Mouse (Mus musculus) liver, adult (tissue): ENCODE measurements around the gene Pald1.

Experiments
- GATA4 ChIP-seq: IDR thresholded peaks from 2 replicates; pipeline ENCODE4 v1.6.1; 2014; ENCODE audit warnings: mild to moderate bottlenecking, low read length; ENCODE audit not compliant: insufficient replicate concordance

The Pald1 gene

DNA sequence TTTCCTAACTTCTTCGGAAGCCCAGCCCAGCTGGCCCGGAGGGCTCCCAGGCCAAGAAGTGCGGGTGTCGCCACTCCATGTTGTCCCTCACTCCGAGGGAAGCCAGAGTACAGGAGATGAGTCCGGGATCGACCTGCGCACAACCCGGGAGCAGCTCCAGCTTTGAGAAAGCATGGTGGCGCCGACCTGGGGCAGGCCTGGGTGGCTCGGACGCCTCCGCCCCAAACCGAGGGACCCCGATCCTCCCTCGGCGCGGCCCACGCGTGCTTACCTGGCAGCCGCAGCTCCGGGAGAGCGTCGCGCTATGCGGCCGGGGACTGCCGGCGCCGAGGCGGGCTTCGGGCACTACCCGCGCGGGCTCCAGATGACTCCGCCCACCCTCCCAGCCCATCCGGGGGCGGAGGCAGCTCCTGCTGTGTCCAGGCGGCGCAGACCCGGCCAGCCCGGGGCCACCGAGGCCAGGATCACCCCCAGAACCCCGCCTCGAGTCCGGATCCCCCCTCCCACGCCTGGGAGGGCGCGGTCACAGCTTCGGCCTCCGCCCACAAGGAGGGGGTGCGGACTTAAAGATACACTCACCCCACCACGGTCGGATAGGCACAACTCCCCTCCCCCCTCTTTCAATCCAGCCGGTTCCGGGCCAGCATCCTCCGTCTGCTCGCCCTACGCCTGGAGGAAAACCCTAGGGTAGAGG, at the start of gene Pald1:
Pald1 (minus strand) TSS at position 510 of the 694 bp plus-strand sequence.
- no peak; the same call in 1 of the 2 replicates for TF ChIP-seq GATA4

DNA sequence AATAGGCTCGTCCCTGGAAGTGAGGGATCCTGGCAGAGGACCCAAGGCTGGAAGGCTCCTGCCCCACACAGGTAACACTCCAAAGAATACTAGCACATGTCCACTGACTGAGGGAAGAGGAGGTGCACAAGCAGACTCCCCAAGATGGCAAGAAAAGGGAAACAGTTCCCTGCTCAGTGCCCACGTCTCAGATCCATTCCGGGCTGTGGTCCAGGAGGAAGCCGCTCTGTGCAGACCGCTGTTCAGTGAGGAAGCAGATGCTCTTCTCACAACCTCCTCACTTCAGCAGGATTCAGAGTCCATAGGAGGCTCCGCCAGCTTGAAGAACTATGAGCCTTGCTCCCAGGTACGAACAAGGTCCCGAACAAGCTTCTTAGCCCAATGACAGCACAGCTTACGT, 48.0 kb upstream of the Pald1 start:
- TF ChIP-seq GATA4 = no peak

DNA sequence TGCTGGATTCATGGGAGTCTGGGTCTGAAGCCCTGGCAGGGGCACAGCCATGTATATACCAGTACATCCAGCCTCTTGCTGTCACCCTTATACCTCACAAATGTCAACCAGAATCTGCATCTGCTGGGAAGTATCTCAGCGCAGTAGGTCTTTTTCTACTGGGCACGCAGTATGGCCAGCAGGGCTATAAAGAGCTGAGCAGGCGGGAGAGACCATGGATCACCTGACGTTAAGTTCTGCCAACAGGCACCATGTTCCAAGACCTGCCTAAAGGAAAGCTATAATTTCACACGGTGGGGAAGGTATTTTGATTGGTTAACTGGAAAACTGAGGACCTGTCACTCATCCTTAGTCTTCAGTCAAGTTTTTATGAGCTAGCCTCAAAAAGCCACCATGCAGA, 45.7 kb upstream of the Pald1 start:
- TF ChIP-seq GATA4 = no peak

DNA sequence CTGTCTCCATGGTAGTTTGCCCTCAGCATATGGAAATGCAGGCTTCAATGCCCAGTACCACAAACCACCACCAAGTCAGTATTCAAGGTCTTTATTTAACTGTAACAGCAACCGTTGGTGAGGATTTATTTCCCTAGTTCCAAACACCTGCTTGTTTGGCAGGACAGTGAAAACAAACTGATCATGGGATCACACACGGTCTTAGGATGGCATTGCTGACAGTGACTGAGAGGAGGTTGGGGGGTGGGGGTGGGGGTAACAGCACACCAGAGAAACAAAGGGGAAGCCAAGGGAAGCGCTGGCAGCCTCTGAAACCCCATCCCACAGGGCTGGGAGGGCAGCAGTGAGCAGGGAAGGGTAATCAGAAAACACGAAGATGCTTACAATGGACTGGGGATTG, 45.1 kb upstream of the Pald1 start:
- TF ChIP-seq GATA4 = no peak

DNA sequence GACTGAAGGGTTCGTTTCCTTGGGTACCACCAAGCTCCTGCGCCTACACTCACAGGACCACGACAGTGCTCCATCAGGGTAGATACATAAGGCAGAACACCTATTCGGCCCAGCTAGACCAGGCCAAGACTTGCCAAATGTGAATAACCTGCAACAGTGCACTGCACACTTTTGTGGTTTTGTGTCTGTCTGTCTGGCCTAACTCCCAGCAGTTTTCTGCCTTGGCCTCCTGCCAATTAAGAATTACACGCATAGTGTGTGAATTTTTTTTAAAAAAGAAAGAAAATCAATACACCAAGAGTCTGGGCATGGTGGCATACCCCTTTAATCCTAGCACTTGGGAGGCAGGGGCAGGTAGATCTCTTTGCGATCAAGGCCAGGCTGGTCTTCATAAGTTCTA, 44.6 kb upstream of the Pald1 start:
- TF ChIP-seq GATA4 = no peak

DNA sequence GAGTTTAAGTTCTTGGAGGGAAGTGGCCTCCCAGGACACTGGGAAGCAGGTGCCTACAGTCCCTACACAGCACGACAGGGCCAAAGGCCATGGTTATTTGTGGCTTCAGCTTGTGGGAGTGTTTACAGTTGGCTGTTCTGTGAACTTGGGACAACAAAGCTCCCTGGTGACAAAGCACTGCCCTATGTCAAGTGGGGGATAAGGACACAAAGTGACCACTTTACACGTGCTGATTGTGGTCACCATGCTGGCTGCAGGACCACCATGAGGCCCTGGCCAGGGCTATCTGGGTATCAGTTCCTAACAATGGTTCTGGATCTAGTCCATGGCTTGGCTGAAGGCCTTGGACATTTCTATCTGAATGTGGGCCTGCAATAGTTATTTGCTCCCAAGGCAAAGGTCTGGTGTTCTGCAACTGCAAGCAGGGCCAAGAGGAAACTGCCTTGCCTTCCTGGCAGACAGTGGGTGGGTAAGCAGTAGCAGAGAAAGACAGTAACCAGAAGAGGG, 43.0 kb upstream of the Pald1 start:
- peak; percentile 75 for TF ChIP-seq GATA4

DNA sequence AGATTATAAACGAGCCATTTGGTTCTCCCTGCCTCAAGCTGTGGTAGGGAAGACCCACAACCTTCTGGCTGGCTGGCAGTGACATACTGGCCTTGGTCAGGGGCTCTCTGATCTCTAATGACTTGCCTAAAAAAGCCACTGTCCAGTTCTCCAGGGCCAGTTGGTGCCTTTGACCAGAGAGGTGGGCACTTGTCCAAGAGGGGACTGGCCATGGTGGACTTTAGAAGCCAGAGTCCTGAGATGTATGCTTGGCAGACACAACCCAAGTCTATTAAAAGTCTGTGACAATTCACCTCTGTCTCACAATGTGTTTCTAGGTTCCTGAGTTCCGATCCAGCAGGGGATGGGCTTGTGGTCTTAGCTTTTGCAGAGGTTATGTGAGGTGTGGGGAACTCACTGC, 41.7 kb upstream of the Pald1 start:
- TF ChIP-seq GATA4 = no peak

DNA sequence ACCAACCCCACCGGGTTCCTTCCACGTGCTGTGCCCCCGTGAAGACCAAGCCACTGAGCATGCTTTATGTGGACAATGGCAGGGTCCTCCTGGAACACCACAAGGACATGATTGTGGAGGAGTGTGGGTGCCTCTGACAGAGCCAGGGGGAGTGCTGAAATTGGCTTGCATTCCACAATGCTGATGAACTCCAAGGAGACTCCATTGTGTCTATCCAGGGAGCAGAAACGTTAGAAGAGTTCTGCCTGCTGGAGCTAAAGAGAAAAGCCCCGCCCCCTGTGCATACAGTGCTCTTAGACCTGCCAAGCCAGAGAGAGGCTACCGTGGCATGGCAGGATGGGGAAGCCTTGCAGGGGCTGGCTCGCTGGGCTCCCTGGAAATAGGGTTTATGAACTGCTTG, 41.2 kb upstream of the Pald1 start:
- no peak for TF ChIP-seq GATA4

DNA sequence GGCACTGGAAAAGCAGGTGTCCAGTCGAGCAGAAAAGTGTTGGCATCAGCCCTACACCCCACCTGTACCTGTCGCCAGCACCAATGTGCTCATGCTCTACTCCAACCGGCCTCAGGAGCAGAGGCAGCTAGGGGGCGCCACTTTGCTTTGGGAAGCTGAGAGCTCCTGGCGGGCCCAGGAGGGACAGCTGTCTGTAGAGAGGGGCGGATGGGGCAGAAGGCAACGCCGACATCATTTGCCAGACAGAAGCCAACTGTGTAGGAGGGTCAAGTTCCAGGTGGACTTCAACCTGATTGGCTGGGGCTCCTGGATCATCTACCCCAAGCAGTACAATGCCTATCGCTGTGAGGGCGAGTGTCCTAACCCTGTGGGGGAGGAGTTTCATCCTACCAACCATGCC, 40.0 kb upstream of the Pald1 start:
- TF ChIP-seq GATA4 = peak; percentile 12; the same call in 1 of the 2 replicates

DNA sequence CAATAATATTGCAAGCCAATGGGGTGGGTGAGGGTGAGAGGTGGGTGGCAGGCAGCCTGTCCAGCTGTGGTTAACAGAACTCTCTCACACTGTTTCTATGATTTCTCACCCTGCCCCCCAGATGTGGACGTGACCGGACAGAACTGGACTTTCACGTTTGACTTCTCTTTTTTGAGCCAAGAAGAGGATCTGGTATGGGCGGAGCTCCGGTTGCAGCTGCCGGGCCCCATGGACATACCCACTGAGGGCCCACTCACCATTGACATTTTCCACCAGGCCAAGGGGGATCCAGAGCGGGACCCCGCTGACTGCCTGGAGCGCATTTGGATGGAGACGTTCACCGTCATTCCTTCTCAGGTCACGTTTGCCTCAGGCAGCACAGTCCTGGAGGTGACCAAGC, 39.5 kb upstream of the Pald1 start:
- TF ChIP-seq GATA4 = no peak

DNA sequence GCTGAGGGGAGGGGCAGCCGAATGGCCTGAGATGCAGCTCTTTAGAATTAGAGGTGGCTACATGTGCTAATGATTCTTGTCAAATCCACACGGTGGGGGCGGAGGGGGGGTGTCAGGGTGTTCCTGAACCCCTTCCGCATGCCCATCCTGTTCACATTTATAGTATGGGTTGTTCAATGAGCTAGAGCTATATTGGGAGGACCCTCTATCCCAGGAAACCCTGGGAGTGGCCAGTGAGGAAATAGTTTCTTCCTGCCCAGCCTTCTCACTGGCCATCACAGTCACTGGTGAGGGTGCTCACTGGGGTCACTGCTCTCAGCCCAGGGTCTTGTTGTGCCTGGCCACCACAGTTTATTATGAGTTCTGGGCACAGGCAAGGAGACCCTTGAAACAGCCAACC, 36.7 kb upstream of the Pald1 start:
- no peak for TF ChIP-seq GATA4

DNA sequence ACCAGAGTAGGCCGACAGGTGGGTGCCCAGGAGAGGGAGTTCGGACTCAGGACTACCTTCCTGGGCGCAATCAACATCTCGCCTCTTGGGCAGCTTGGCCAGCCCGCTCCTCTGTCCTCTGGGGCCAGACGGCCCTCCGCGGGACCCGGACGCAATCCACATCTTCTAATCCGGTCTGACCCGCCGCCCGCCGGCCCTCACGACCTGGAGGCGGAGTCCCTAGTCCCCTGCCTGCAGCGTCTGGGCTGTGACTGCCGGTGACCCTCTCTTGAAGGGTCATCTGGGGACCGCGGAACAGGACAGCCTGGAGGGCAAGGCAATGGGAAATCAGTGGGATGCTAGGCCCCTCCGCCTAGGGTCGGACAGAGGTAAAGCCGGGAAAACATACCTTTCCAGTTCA, 35.8 kb upstream of the Pald1 start:
- no peak for TF ChIP-seq GATA4

DNA sequence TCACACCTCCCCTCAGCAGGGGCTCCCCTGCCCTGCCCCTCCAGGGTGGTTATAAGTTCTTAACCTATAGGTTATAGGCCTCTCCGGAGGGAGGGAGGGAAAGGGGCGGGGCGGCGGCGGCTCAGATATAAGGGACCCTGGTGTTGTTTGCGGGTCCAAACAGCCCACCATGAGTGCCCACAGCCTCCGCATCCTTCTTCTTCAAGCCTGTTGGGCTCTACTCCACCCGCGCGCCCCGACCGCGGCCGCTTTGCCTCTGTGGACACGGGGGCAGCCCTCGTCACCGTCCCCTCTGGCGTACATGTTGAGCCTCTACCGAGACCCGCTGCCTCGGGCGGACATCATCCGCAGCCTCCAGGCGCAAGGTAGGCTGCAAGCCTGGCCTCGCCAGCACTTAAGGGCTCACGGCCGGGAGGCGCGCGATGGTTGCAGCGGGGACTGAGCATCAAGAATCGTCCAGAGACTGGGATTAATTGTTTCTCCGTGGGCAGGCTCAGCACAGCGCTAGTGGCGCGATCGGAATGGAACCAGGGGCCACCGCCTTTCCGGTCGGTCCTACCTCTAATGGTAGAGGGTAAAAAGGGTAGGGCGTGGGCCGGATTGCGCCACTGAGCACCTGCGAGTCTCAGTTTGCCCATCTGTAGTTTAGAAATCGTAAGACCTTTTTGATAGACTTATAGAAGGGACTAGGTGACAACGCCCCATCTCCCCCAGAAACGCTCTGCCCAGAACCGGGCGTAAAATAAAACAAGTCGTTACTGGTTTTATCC, 35.0 kb upstream of the Pald1 start:
- TF ChIP-seq GATA4 = no peak

DNA sequence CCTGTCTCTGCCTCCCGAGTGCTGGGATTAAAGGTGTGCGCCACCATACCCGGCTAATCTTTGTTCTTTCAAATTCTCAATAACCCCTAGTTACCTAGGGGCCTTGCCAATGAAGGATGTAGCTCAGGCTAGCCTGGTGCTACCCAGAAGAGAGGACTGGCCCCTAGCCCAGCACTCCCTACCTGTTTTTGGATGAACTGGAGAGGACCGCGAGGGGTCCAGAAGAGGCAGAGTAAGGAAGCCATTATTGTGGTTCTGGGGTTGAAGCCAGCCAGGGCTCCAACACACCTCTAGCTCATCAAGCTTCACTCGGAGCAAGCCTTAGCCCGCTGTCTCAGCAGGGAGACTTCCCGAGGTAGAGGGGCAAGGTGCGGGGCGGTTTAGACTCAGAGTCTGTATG, 34.3 kb upstream of the Pald1 start, which contains the start of gene Nodal:
Nodal (plus strand) TSS at position 301 of the 400 bp plus-strand sequence.
- TF ChIP-seq GATA4 = no peak

DNA sequence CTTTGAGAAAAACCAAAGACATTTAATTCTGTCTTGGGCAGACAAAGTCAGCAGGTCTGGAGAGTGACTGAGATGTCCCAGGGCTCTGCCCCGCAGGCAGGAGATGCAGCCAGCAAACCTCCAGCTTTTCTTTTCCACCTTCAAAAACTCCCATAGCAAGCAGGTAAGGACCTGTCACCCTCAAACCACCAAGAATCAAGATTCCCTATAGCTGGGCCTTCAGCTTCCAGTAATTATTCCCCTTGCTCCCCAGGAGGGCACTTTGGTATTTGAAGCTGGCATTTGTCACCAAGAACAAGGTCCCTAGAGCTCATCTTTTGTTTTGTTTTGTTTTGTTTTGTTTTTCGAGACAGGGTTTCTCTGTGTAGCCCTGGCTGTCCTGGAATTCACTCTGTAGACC, 33.7 kb upstream of the Pald1 start:
- no peak for TF ChIP-seq GATA4

DNA sequence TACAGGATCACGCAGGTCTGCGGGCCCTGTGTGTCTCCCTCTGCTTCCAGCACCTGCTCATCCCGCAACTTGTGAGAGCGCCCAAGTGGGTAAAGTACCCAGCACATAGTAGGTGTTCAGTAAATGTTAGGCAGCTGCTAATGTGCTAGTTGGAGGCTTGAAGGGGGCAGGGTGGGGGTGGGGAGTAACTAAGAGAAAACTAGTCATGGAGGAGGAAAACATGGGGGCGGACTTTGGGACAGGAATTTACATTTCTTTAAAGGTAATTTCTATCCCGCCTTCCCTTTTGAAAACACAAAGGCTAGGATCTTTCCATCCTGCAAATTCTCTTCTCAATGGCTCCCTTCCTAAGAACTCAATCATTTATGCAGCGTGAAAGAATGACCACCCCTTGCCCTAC, 33.2 kb upstream of the Pald1 start:
- TF ChIP-seq GATA4 = no peak
